Mouse (Mus musculus) testis, adult 2 months (tissue): ENCODE results near the gene Mrps18a. TPM values are rescaled to one million over a fixed set of nuclear protein-coding genes. Genes with fewer than 3 reads are reported as not detected.

Experiments
- H3K27ac ChIP-seq: fragments of 200-500 bp; 2 replicates; pipeline ENCODE4 v1.5.1; 2012; ENCODE audit warnings: low read depth, low read length; ENCODE audit not compliant: control insufficient read depth, insufficient read depth
- H3K27me3 ChIP-seq: fragments of 200-500 bp; 2 replicates; pipeline ENCODE4 v1.6.1; 2012; ENCODE audit warnings: mild to moderate bottlenecking, low read length, moderate library complexity; ENCODE audit not compliant: control insufficient read depth, insufficient read depth
- H3K36me3 ChIP-seq: fragments of 200-500 bp; 2 replicates; pipeline ENCODE4 v1.6.1; 2012; ENCODE audit warnings: mild to moderate bottlenecking, low read length; ENCODE audit not compliant: control insufficient read depth, insufficient read depth
- H3K4me1 ChIP-seq: fragments of 200-500 bp; 2 replicates; pipeline ENCODE4 v1.6.1; 2012; ENCODE audit warnings: low read length; ENCODE audit not compliant: control insufficient read depth, insufficient read depth
- H3K4me3 ChIP-seq: fragments of 200-500 bp; 2 replicates; pipeline ENCODE4 v1.5.1; 2012; ENCODE audit warnings: low read depth, mild to moderate bottlenecking, low read length, moderate library complexity, mixed read lengths; ENCODE audit not compliant: control insufficient read depth
- CTCF ChIP-seq: fragments of 200-500 bp; IDR thresholded peaks from 2 replicates; pipeline ENCODE4 v1.5.1; 2012; ENCODE audit warnings: low read depth, mild to moderate bottlenecking, inconsistent platforms, low read length, moderate library complexity; ENCODE audit not compliant: control insufficient read depth, insufficient read depth, insufficient replicate concordance
- POLR2A ChIP-seq: fragments of 200-500 bp; IDR thresholded peaks from 2 replicates; pipeline ENCODE4 v1.6.1; 2012; ENCODE audit warnings: low read depth, mild to moderate bottlenecking, inconsistent platforms, low read length, moderate library complexity; ENCODE audit not compliant: control insufficient read depth
- polyA plus RNA-seq: library from polyadenylated mRNA; depleted of rRNA; stranded (reverse); fragments of >200 nt; gene quantifications from 2 replicates; pipeline ENCODE4 v1.2.3, GENCODE M21; 2012; rRNA removed

Gene Mrps18a
- 74.0 and 89.6 TPM in 2 replicates for polyA plus RNA-seq

- Histone ChIP-seq H3K4me3 (peak within 1 kb of the TSS; percentile 94), H3K27ac (peak within 1 kb of the TSS; percentile 89), H3K27me3 (no peaks in the 10 kb centered on the region), H3K4me1 (peaks cover 6% of the 10 kb centered on the region), H3K36me3 (no peaks in the 10 kb centered on the region)
- TF ChIP-seq POLR2A: peak; percentile 95
- TF ChIP-seq CTCF: no peak
These were observed at the start of gene Mrps18a for GRCm38 (mm10) chr17:46110402-46111289. Gene Mrps18a, plus strand, starts transcription at chr17:46110986.

DNA sequence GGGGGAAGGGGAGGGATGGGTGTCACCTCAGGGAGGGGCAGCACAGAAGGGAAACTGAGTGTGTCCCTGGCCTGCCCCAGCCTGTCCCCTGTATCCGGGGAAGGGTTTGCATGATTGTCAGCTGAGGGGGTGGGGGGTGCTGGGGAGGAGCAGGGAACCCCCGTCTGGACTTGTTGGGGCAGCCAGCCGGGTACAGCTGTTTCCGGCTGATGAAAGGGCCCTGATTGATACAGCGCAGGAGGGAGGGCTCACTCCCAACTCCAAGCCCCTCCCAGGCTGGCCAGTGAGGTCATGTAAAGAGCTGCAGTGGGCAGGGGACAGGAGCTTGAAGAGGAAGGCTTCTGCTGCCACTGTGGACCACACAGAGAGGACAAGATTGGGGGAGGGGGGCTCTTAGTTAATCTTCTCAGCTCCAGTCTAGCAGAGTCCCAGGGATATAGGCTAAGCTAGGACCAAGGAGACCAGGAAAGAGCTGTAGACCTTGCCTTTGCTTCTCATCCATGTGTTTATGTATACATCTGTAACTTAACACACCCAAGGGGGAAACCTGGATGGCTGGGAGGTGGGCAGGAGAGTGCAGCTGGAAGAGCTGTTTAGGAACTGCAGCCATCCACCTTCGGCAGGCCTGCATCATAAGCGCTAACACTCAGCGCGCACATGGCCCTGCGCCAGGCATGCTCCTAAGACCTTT lies 47.4 kb upstream of the Mrps18a start:
- no peak overlapping the region for H3K4me3 ChIP-seq
- no peaks in the 10 kb centered on the region for H3K36me3 ChIP-seq
- H3K4me1 ChIP-seq: peaks cover 3% of the 10 kb centered on the region
- no peaks in the 10 kb centered on the region for H3K27me3 ChIP-seq
- H3K27ac ChIP-seq: no peak overlapping the region
- TF ChIP-seq POLR2A: no peak
- no peak for TF ChIP-seq CTCF

GRCm38 (mm10) chr17:46063974-46064312 lies 46.8 kb upstream of the Mrps18a start:
- TF ChIP-seq CTCF (no peak), POLR2A (no peak)
- peaks cover 3% of the 10 kb centered on the region for H3K4me1 ChIP-seq
- no peaks in the 10 kb centered on the region for H3K36me3 ChIP-seq
- H3K27ac ChIP-seq: no peak overlapping the region
- H3K4me3 ChIP-seq: no peak overlapping the region
- no peaks in the 10 kb centered on the region for H3K27me3 ChIP-seq

- Histone ChIP-seq H3K36me3 (no peaks in the 10 kb centered on the region), H3K4me1 (peaks cover 4% of the 10 kb centered on the region)
- no peak for TF ChIP-seq POLR2A
- no peak for TF ChIP-seq CTCF
These were observed 40.7 kb upstream of the Mrps18a start for GRCm38 (mm10) chr17:46070046-46070445.

GRCm38 (mm10) chr17:46071531-46071930 lies 39.3 kb upstream of the Mrps18a start:
- Histone ChIP-seq H3K36me3 (no peaks in the 10 kb centered on the region), H3K4me1 (peaks cover 4% of the 10 kb centered on the region), H3K27me3 (no peaks in the 10 kb centered on the region), H3K27ac (no peak overlapping the region), H3K4me3 (no peak overlapping the region)
- TF ChIP-seq POLR2A: no peak
- TF ChIP-seq CTCF: no peak

More at GRCm38 (mm10) chr17:46070046-46070445, 40.7 kb upstream of the Mrps18a start:
- Histone ChIP-seq H3K4me3 (no peak overlapping the region), H3K27me3 (no peaks in the 10 kb centered on the region), H3K27ac (no peak overlapping the region)

DNA sequence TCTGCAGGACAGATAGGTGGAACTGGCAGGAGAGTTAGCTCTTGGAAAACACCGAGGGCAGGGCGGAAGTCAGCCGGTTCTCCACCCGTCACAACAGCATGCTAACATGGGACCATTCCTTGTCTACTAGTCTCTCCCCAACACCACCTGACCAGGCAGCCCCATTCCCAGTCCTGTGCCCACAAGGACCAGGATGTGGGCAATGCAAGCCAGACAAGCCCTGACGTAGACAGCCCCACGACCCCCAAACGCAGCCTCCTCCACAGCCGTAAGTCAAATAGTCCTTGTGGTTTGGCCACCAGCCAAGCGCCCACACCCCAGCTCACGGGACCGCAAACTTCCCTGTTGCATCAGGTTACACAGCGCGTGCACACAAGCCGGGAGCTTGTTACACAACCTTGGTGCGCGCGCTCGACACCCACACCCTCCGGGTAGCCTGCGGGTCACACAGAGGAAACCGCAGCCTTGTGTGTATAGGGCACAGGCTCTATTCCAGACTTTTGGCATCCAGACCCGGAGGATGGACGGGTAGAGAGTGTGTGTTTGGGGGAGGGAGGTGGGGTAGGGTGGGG lies 37.0 kb upstream of the Mrps18a start:
- Histone ChIP-seq H3K27ac (no peak overlapping the region), H3K36me3 (no peaks in the 10 kb centered on the region), H3K27me3 (no peaks in the 10 kb centered on the region), H3K4me3 (no peak overlapping the region), H3K4me1 (peaks cover 4% of the 10 kb centered on the region)
- TF ChIP-seq CTCF (no peak), POLR2A (no peak)

GRCm38 (mm10) chr17:46074398-46075115 lies 36.2 kb upstream of the Mrps18a start:
- Histone ChIP-seq H3K27me3 (no peaks in the 10 kb centered on the region), H3K4me3 (no peak overlapping the region), H3K36me3 (no peaks in the 10 kb centered on the region), H3K27ac (no peak overlapping the region), H3K4me1 (peaks cover 4% of the 10 kb centered on the region)
- TF ChIP-seq POLR2A (no peak), CTCF (no peak)
